Mouse (Mus musculus): ENCODE results near the gene Larp1.

DNA sequence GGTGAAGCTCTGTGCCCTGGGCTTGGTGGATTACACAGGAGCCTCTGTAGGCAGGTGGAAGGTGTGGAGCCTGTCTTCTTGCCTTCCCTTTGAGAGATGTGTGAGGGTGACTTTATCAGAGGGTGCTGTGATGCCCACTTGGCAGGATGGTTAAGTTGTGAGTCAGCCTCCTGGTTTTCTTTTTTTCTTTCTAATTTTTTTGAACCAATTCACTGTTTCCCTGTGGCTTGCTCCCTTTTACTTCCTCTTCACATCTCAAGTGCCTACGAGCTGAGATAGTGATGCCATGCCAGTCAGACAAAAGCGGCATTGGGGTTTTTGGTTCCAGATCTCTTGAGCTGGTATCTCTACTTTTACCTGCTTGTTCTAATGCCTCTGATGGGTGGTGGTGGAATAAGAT lies 15.8 kb downstream of the Larp1 start:
- TF ChIP-seq CTCF (IDR thresholded peaks at IDR 0.05 in 2 of 3, conservative IDR thresholded peaks at IDR 0.05 in 1 of 3; ENCODE audit: control insufficient read depth in 1 of 3, insufficient read depth in 1 of 3, low read depth in 2 of 3, low read length in 3 of 3, poor library complexity in 1 of 3, severe bottlenecking in 1 of 3) = no peak
- no peak for TF ChIP-seq SMC3 (IDR thresholded peaks at IDR 0.05; ENCODE audit: low read depth, low read length)
- TF ChIP-seq MAFK (IDR thresholded peaks at IDR 0.05; ENCODE audit: borderline replicate concordance, low read depth, low read length) = no peak
- no peak for TF ChIP-seq ZMIZ1 (IDR thresholded peaks at IDR 0.05; ENCODE audit: low read depth, low read length)
- TF ChIP-seq ELF1 (IDR thresholded peaks at IDR 0.05; ENCODE audit: low read depth, low read length) = no peak
- TF ChIP-seq POLR2A (IDR thresholded peaks at IDR 0.05; ENCODE audit: control insufficient read depth in 1 of 2, insufficient read depth in 1 of 2, low read depth in 1 of 2, low read length in 2 of 2, poor library complexity in 1 of 2) = no peak
- TF ChIP-seq NRF1 (IDR thresholded peaks at IDR 0.05; ENCODE audit: insufficient read depth, low read depth, low read length, poor library complexity, severe bottlenecking) = no peak
- TF ChIP-seq GATA1 (IDR thresholded peaks at IDR 0.05; ENCODE audit: low read depth, low read length) = 0 out of 2 replicates have a peak, but pooled peaks have one; percentile 4
